Mouse (Mus musculus): ENCODE measurements around the gene Dach1.

Dach1 gene

DNA sequence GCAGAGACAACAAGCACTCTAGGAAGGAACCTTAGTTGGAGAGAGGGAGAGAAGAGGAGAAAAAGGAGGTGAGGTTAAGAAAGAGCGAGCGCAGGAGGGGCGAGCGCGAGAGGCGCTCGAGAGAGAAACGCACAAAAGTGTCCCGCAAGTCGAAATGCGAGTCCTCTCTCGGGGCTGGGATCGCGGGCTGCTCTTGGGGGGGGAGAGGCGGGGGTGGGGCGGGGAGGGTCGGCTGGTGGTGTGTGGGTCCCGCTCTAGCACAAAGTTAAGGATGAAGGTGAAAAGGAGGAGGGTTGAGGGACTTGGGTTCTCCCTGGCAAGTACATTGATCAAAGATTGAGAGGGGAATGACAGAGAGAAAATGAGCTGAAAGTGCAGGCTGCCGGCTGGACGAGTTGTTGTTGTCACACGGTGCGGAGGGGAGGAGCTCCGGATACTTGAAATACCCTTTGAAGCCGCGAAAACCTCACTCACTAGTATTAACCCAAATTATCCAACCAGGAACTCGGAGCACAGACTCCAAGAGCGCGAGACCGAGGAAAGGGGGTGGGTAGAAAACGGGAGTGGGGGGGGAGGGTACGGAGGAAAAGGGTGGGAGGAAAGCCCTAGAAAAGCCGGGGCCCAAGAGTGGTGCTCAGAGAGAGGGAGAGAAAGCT, at the start of gene Dach1:
Gene Dach1 (minus strand): TSS at position 345 of the 656 bp plus-strand sequence.
- DNase-seq, result peak; percentile 75 to 87

DNA sequence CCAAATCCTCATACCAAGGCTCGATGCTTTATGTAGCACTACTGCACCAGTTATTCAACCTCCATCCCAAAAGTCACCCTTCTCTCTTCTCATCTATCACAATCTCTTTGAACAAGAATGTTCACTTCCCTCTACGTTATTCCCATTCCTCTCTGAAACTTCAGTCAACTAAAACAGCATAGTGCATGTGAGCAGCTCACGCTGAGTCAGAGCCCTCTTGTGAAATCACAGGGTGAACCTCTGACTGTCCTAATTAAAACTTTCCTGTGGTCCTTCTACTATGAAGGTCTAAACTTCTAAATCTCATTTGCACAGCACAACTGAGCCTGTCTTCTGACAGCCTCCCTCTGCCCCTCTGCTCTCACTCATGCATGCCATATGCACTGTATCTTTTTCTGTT, 30.5 kb upstream of the Dach1 start:
- no peak for DNase-seq

DNA sequence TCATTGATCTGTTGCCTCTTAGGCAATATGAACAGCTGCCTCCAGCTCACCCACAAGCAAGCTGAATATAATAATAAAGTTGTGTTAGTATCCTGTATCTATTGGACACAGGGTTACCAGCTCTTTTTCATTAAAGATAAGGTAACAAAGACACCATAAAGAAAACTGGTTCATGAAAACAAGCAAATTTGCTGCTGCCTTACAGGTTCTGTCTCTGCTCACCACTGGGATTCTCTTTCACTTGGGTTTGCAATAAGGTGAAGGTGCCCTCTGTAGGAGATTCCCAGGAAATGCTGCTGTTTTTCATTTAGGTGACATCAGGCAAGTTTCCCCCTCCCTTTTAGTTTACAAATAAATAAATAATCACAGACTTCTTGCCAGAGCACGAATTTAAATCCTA, 12.0 kb upstream of the Dach1 start:
- DNase-seq, result no peak

DNA sequence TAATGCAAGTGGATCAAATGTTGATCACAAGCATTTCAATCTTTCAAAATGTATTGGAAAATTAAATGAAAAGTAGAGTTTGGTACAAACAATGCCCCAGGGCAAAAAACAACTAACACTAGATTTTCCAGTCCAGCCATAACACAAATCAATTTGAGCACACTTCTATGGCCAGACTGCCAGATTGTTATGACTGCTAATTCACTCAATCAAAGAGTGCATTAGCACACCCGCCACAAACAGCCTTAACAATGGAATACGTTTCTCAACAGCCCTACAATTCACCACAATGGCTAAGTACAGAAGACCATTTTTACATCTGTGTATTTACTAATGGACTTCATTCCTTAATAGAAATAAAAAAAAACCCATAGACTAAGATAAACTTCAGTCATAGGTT, 4.3 kb upstream of the Dach1 start:
- no peak for DNase-seq

DNA sequence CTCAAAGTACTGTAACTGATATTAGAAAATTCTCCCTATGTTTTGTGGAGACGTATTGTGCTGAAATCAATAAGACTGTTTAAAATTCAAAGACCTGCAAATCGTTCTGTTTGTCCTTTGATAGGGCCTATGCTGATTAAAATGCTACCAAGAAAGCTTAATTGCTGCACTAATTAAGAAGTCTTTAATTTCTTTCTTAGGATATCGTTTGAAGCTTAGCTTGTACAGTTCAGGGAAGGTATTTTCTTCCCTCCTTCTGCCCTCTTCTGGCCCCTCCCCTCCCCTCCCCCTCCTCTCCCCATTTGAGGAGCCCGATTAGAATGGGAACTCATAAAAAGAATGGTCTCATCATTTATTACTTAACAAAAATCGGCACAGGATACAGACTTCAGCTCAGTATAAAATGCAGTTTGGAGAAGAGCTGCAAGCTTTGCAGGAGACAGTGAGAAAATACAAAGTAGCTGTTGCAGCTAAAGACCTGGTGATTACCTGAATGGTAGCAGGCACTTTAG, 2.9 kb upstream of the Dach1 start:
- DNase-seq, result peak in 1 of 2 experiments; percentile 5

DNA sequence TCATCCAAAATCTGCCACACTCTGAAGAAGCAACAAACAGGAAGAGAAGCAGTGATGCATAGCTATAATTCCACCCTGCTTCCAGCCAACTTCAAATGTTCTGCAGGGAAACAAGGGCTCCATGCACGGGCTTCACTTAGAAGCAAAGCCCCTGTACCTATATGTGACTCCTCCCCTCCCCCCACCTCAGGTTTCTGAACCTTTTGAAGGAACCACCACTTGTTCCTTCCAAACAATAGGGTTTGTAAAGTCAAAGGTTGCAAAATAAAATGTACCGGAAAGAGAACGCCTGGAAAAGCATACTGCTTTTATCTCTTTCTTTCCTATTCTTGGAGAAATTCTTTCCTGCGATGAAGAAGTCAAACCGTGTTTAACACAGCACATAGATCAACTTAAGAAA, 2.3 kb upstream of the Dach1 start:
- DNase-seq, result peak in 1 of 2 experiments; percentile 10

DNA sequence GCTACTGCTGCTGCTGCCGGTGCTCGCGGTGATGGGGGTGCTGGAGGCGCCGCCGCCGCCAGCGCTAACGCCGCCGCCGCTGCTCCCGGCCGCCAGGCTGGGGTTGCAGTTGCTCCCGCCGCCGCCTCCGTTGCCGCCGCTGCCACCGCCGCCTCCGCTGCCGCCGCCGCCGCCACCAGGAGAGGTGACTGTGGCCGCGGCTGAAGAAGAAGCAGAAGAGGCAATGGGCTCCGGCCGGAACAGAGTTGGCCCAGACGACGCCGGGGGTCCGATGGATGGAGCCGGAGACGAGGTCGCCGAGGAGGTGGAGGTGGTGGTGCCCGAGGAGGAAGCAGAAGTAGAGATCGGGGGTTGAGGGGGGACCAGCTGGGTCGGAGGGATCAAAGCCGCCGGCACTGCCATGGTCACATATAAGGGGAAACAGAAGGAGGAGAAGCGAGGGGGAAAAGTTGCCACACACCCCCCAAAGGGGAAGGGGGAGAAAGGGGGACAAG, 610 bp downstream of the Dach1 start:
- DNase-seq, result peak; percentile 69 to 74

DNA sequence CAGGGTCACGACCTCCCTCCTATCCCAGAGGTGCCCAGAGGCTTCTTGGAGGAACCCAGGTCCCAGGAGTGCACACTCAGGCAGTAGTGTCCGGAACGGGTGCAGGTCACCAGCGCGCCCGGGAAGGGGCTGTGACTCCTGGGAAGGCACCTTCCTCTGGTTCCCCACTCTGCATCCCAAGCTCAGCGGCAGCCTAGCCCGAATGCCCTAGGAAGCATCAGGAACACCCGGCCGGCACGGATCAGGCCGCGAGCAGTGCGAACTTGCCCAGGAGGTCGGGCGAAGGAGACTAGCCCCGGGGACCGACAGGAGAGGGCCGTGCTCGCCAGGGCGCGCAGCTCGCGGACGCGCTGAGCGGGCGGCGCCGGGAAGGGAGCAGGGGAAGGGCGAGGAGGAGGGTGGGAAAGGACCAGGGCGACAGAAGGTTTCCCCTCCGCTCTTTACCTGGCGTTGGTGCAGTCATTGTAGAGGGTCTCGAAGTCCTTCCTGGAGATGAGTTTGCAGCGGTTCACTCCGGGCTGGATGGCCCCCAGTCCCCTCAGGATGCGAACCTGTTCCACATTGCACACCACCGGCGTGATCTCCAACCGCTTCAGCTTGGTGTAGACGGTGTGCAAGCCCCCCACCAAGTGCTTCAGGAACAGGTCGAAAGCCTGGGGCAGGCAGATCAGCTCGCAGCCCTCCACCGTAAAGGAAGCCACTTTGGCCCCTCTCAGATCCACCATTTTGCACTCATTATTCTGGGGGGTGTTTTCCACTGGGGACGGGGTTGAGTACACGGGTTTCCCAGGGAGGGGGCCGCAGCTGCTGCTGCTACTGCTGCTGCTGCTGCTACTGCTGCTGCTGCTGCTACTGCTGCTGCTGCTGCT, 1.3 kb downstream of the Dach1 start:
- peak; percentile 68 to 80 for DNase-seq

DNA sequence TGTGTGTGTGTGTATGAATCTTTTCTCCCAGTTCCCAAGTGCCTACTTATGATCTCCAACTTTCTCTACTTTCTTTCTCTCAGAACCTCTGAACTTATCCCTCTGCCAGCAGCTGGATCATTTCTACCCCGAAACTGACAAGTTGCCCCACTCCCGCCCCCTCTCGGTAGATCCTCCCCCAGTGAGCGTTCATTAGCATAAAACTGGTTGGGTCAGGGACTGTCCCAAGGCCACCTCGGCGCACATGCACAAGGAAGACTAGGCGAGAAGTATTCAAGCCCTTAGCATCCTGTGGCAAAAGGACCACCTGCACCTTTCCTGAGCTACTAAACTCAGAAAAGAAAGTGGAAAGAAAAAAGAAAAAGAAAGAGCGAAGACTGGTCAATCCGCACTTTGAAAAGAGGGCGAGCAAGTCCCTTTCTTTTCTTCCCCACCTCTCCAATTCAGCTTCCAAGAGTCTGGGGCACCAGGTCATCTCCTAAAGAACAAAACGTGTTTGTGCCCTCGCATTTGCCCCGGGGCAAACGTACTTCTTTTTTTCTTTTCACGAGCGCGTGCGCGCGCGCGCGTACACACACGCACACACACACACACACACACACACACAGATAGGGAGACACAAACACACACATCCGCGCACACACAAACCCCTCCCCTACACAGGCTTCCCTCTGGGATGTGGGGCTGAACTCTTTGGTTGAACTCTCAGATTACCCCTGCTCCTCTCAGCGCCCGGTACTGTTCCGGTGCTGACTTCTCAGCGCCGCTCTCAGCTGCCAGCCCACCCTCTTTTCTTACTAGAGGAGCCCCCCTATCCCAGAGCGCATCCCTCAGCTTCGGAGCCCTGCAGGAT, 2.2 kb downstream of the Dach1 start:
- DNase-seq, result peak; percentile 80 to 85

DNA sequence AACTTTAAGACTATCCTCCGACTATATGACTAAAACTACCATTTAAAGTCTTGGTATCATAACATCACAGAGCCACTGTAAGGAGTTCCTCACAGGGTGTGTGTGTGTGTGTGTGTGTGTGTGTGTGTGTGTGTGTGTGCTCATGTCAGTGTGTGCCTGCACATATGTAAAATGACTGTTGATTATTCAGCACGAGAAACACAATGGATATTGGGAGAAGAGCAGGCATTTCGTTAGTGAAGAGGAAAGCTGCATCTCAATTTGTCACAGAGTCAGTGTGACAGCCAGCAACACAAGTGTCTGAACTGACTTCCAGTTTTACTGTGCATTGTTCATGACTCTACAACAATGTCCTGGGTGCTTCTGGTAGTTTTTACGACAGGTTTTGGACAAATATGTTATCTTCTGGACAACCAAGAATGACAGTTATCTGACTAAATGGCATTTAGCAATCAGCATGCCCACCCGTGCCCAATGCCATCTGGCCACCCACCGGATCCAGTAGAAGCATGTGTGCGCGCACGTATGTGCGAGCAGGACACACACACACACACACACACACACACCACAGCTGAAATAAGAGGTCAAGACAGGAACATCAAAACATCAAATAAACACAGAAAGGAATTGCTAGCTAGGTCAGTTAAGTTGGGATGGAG, 3.1 kb downstream of the Dach1 start:
- DNase-seq, result peak; percentile 23 to 41

DNA sequence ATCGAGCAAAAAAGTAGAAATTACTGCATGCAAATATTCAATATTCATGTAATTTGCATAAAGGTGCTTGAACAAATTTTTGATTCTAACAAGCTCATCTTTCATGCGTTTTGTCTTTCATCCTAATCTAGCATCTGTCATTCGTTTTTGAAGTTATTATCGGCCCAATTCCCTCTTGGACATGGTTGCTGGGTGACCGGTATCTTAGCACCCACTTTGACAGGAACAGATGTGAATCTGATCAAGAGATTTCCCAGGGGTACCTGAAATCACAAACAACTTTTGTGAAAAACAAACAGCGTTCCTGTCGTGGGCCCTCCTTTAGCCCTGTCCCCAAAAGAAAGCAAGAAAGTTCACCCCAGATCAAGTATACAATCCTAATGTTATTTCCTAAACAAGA, 12.8 kb downstream of the Dach1 start:
- no peak for DNase-seq

DNA sequence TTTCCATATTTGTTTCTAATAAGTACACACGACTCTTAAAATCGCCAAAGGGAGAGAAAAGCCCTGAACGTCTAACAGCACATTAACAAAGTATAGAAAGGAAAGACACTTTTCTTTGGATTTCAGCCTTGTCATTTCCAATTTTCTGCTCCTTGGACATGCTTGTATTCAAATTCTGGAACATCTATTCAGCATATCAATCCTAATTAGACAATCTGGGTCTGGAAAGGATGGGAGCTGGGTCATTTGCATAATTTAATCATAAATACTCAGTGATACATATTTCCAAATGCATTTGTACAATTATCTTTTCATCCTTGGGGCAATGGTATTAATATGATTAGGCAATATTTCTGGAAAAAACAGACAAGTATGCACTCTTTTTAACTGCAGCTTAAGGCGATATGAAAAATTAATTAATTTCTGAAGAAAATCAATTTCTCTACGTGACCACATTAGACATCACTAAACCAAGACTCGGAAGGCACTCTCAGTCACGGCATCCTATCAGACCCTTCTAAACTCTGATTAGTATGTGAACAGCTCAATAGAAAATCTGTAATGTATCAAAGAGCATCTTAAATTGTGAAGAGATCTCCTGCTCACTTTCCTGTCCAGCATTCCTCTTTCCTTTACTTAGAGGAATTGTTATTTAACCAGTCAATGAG, 13.7 kb downstream of the Dach1 start:
- no peak for DNase-seq

DNA sequence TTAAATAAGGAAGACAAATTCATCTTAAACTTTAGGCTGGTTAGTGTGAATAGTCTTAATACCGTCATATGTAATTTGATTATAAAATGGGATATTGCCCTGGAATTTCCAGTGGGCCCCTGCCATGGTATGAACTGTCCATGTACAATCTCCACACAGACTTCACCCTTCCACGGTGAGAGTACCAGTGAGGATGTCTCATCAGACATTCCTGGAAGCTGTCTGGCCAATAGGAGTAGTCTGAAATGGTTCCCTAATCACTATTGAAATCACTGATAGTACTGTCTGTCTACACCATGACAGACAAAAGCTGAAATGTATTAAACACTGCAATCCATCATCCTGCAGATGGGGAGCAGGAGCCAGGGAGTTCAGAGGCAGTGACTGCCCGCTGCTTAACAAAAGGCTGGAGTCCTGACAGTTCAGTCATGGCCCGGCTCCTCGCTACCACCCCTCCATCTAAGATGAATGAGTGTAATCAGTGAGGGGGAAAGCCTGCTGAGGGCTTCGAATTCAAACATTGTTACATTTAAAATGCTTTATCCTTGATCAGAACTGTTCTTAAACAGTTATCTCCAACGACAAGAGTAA, 14.6 kb downstream of the Dach1 start:
- no peak for DNase-seq

DNA sequence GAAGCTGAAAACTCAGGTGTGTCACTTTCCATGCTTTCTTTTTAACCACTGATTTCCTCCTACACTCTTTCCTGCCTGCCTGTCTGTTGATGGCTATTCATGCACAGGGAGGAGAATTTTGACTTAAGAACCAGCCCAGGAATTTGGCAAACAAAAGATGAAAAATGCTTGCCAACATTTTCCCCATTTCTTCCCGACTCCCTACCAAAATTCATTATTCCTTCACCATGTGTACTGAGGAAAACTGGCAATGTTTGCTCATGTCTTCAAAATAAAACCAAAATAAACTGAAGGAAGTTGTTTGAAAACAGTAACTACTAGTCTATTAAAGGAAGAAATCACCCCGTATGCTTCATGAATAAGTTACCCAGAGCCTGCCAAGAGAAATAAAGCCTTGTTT, 27.8 kb downstream of the Dach1 start:
- DNase-seq, result no peak

DNA sequence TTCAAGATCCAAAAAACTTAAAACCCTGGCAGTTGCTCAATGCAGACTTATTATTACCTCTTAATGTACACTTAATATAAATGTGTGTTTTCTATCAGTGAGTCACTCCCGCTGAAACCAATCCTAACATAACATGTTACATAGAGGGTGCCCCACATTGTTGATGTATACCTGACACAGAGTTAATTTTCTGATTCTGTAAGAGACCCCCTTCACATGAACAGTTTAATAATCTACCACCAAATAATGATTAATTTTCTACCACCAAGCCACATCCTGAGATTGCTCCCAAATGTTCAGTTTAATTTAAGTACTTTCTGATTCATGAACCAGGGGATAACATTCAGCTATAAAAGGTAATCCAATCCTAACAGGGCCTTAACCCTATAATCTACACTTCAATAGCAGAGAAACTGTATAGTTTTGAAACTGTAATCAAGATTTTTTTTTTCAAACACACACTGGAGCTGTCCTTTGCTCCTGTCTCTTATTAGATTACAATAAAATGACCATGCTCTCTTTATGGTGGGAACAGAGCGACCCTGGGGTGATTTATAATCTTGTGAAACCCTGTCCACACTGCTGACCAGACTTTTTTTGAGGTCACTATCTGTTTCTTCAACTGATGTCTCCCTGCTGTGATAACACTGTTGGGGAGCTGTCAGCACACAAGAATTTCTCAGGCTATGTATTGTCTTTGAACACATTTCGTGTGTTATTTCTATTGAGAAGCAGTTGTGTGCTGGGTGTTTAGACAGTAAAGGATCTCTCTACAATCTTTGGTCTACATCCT, 30.5 kb downstream of the Dach1 start:
- no peak for DNase-seq

DNA sequence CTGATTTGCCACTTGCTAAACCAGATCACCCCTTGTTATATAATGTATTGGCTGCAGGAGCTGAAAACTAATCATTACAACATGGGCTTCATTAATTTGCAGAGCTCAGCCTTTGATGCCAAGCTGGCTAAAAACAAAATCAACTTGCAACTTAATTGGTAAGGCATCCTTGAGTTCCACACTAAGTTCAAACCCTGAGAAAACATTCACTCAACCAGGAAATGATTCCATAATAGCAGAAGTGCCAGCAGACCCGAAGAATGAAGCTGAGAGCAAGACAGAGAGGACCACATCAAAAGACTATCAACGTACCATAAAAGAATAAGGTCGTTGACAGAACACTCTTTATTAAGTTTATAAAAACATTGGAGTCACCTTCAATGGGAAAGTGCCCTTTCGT, 35.0 kb downstream of the Dach1 start:
- no peak for DNase-seq

DNA sequence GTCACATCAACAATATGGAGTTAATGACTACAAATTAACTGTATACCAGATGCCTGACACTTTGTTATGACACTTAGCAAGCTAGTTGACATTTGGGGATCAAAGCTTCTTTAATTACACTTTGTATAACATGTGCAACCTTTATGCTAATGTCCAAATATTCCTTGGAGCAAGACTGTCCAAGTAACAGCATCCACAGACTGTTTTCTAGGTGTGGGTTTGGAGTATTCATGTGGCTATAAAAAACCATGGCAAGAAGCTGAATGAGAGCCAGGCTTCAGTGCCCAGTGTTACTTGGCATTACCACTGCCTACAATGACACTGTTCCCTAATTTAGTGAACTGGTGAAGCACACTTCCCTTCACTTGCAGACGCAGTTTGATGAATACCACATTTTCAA, 46.5 kb downstream of the Dach1 start:
- DNase-seq, result no peak

DNA sequence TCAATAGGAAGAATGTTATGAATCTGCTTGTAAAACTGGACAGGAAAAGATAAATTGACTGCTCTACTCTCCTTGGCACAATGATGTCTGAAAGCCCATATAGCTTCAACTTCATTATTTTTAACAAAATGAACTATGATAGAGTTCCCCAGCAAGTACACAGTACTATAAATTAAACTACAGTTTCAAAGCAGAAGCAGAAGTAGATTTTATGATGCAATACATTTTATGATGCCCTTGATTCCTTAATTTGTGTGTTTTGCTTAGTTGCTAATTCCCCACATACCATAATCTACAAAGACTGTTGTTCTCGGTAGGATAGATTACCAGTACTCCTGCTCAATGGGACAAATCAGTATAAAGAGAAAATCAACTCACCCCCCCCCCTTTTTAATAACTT, 52.9 kb downstream of the Dach1 start:
- DNase-seq, result no peak

DNA sequence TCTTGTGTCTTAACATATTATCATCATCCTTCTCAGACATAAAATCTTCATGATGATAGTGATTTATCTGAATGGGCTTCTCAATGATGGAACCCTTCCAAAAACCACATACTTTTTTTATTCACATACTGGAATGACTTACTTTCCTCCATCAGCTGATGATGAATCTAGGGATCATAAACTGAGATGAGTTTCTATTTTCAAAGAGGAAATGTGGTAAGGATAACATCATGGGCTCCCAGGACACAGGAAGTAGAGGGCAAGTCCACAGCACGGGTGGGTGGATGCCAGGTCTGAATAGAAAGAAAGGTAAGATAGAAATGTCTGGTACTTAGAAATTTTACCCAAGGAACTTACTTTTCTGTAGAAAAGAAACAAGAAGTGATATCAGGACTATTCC, 56.5 kb downstream of the Dach1 start:
- no peak for DNase-seq

DNA sequence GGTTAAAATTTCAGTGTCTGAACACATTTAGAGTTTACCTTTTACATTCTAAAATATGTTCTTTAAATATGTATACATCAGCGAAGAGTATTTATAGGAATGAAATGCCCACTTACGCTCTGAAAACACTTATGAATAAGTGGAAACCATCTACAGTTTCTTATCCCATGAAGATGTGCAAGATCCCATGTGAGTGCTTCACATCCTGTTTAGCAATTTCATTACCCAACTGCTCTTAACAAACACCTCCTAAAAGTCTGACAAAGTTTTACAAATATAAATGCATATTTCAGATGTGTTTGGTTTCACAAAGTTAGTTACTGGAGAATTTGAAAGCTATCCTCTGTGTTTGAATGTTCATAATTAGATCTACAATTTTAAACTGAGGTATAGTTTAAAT, 59.6 kb downstream of the Dach1 start:
- DNase-seq, result no peak

DNA sequence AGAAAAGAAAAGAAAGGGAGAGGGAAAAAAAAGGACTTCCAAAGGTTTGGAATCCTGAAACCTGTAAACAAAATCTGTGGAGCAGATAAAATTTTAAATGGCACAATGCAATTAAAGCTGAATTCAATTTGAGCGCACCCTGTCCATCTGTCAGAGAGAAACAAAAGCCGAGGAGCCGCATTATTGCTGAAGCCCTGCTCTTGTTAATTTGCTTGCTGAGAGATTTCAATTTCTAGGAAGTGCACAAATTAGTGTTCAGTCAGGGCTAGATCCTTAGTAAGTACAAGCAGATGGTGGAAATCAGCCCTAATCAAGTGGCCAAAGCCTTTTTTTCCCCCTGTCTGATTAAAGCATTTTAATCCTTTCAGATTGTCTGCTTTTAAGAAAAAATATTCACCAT, 60.8 kb downstream of the Dach1 start:
- no peak for DNase-seq
